Mouse (Mus musculus) erythroblast, embryonic 14.5 days (primary cell): ENCODE measurements around the gene Clec16a.

Experiments
- GATA1 ChIP-seq: IDR thresholded peaks from 2 replicates; pipeline ENCODE4 v1.6.1; 2012; ENCODE audit warnings: low read length, inconsistent platforms, mixed read lengths
- TAL1 ChIP-seq: IDR thresholded peaks from 3 replicates; pipeline ENCODE4 v1.6.1; 2012; ENCODE audit warnings: low read length, inconsistent platforms, mixed read lengths

- TF ChIP-seq GATA1 = no peak
- no peak for TF ChIP-seq TAL1
These were observed 3.6 kb upstream of the Clec16a start for GRCm38 (mm10) chr16:10541598-10541930.
